Mouse (Mus musculus): ENCODE data around the gene Pdcd4. TPM values are rescaled to one million over a fixed set of nuclear protein-coding genes. Genes with fewer than 3 reads are reported as not detected.
A peak's percentile ranks its signal among the peaks of the same experiment; 100 is the strongest.
"Not testable (repeated sequence)": the region's sequence is repeated elsewhere in the genome, so short reads cannot be mapped to it uniquely, and the experiment has no call there.

Pdcd4 gene
- polyA plus RNA-seq, 1 experiment from 2014 or later = 50.1 TPM

DNA sequence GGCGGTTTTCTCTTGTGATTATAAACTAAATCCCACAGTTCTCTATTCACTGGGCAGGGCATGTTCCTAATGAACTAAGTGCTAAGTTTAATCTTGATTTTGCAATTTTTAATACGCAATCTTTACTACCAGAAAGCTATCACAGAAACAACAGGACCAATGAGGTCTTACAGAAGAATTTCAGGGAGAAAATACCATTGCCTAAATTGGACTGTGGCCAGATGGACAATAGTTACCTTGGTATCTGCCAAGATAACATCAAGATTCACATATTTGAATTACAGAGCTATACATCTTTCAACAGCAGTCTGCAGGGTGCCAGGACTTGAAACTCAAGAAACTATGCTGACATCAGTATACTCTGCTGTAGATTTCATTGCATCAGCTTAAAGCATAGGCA is 50.3 kb downstream of the Pdcd4 start:
- Histone ChIP-seq H3K4me3 (ENCODE audit: low read depth, low read length) (no peak overlapping the region), H3K27me3 (replicated peaks; ENCODE audit: control insufficient read depth, insufficient read depth, low read length) (no peaks in the 10 kb centered on the region), H3K36me3 (ENCODE audit: control insufficient read depth, insufficient read depth, low read length) (peaks cover 4% of the 10 kb centered on the region; the same call in 1 of the 2 replicates), H3K9ac (ENCODE audit: low read depth, low read length) (no peak overlapping the region), H3K4me1 (replicated peaks; ENCODE audit: control insufficient read depth, insufficient read depth, low read length) (peaks cover 20% of the 10 kb centered on the region), H3K4me2 (peak overlapping the region; percentile 63), H3K27ac (ENCODE audit: low read depth, low read length) (no peak overlapping the region), H3K9me3 (ENCODE audit: control insufficient read depth, low read length) (no peaks in the 10 kb centered on the region)
- no peak for DNase-seq (ENCODE audit: low spot score)
- WGBS = 92% methylated on average over 2 of the region's 2 CpGs
- ATAC-seq (replicated peaks; ENCODE audit: low FRiP score) = no peak

DNA sequence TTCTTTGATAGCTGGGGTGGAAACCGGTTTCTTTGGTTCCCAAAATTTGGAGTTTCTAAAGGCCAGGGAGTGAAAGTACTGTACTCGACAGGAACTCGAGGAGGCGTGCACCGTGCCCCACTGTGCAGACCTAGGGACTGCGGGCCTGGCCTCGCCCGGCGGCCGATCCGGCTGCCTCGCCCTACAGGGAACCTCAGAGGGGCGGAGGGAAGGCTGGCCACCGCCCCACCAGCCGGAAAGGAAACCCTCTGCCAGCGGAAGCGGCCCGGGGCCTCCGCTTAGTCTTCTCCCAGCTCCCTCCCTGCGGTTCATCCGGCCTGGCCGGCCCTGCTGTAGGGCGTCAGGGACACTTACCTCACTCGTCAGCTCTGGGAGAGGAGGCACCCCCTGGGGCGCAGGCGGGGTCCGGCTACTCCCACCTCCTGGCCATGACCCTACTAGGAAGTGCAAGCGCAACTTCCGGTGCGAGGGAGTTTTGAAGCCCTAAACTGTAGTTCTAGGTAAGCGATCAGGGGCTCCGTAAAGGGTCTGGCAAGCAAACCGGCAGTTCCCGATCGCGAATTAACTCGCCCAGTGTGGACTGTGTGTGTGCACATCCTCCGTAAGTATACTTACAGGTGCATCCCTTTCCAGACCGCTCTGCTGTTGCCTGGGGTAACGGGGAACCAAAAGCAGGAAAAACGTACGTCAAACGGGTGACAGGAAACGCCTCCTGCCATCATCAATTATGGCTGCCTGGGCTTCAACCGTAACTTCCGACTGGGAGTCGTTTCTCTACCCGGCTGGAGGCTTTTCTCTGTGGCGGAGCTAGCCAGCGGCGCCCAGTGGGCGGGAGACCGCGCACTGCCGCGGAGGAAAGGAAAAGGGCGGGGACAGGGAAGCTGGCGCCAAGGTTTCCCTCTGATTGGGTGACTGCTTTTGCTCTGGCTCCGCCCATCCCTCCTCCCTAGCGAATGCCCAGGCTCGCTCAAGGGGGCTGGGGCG is 52.1 kb downstream of the Pdcd4 start, which contains the start of the genes Shoc2 and Bbip1:
Gene Shoc2, plus strand, starts transcription at position 505 of the 984 bp plus-strand sequence.
Gene Bbip1, minus strand, starts transcription at position 826 of the 984 bp plus-strand sequence.
- peak within 1 kb of the TSS; percentile 98 for H3K4me3 ChIP-seq (ENCODE audit: low read depth, low read length)
- peak within 1 kb of the TSS; percentile 96 for H3K27ac ChIP-seq (ENCODE audit: low read depth, low read length)
- peak within 1 kb of the TSS; percentile 80 for H3K4me2 ChIP-seq
- ATAC-seq (replicated peaks; ENCODE audit: low FRiP score) = peak; percentile 88
- WGBS = under 1% methylated on average over 62 of the region's 62 CpGs
- no peaks in the 10 kb centered on the region for H3K27me3 ChIP-seq (replicated peaks; ENCODE audit: control insufficient read depth, insufficient read depth, low read length)
- no peaks in the 10 kb centered on the region for H3K9me3 ChIP-seq (ENCODE audit: control insufficient read depth, low read length)
- peak within 1 kb of the TSS; percentile 92 for H3K9ac ChIP-seq (ENCODE audit: low read depth, low read length)
- DNase-seq (ENCODE audit: low spot score) = peak; percentile 94
- H3K36me3 ChIP-seq (ENCODE audit: control insufficient read depth, insufficient read depth, low read length) = no peaks in the 10 kb centered on the region
- H3K4me1 ChIP-seq (replicated peaks; ENCODE audit: control insufficient read depth, insufficient read depth, low read length) = peaks cover 23% of the 10 kb centered on the region

DNA sequence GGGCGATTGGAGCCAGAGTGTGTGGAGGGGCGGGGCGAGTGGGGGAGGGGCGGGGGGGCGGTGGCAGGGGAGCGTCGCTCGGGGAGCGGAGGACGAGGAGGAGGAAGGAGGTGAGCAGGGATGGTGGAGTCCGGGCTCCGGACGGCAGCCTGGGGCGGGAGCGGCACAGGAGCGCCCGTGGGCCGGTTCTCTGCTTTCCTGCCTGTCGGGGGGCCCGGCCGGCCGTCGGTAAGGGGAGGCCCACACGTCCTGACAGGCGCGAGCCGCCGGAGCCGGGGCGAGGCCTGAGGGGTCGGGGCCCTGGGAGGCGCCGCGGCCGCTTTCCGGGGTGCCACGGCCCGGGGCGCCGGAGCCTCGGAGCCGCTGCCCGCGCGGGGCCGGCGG is 52.7 kb downstream of the Pdcd4 start:
- Histone ChIP-seq H3K9ac (ENCODE audit: low read depth, low read length) (peak overlapping the region; percentile 92), H3K36me3 (ENCODE audit: control insufficient read depth, insufficient read depth, low read length) (no peaks in the 10 kb centered on the region), H3K4me2 (peak overlapping the region; percentile 80), H3K4me3 (ENCODE audit: low read depth, low read length) (peak overlapping the region; percentile 98), H3K4me1 (replicated peaks; ENCODE audit: control insufficient read depth, insufficient read depth, low read length) (peaks cover 21% of the 10 kb centered on the region), H3K27ac (ENCODE audit: low read depth, low read length) (peak overlapping the region; percentile 96), H3K27me3 (replicated peaks; ENCODE audit: control insufficient read depth, insufficient read depth, low read length) (no peaks in the 10 kb centered on the region), H3K9me3 (ENCODE audit: control insufficient read depth, low read length) (no peaks in the 10 kb centered on the region)
- DNase-seq (ENCODE audit: low spot score) = no peak
- WGBS = under 1% methylated on average over 43 of the region's 47 CpGs
- peak; percentile 38 for ATAC-seq (replicated peaks; ENCODE audit: low FRiP score)

DNA sequence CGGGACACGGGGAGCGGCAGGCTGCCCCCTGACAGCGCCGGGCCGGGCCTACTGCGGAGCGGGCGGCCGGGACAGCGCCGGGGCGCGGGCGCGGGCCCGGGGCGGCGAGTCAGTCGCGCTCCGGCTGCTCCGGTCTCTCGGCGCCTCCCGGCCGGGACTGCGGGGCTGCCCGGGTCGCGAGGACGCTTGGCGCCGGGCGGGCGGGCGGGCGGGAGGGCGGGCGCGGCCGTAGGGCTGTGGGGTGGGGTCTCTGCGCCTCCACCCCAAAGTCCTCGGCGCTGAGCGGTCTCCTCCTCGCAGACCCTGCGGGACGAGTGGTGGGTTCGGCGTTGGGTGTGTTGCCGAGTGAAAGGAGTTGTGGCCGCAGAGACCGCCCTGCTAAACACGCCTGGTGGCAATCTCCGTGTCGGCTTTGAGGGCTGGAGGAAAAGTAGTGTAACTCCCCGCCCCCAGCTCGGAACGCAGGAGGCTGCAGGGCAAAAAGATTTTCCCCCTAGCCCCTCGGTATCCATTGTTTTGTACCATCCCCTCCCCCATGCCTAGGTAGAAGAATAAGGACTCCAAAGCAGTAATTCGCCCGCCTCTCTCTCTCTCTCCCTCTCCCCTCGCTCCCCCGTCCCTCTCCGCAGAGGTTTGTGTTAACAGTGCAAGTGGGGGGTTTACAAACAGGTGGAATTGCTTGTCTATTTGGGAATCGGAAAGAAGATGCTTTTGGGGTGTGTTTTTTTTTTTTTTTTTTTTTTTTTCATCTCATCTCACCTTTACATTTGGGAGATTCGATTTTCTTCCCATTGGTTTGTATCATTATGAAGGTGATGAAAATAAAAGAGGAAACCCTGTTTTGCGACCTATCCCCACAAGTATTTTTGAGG is 53.4 kb downstream of the Pdcd4 start:
- Histone ChIP-seq H3K4me2 (peak overlapping the region; percentile 80), H3K4me3 (ENCODE audit: low read depth, low read length) (peak overlapping the region; percentile 98), H3K27ac (ENCODE audit: low read depth, low read length) (peak overlapping the region; percentile 96), H3K36me3 (ENCODE audit: control insufficient read depth, insufficient read depth, low read length) (no peaks in the 10 kb centered on the region), H3K4me1 (replicated peaks; ENCODE audit: control insufficient read depth, insufficient read depth, low read length) (peaks cover 19% of the 10 kb centered on the region), H3K27me3 (replicated peaks; ENCODE audit: control insufficient read depth, insufficient read depth, low read length) (no peaks in the 10 kb centered on the region), H3K9ac (ENCODE audit: low read depth, low read length) (peak overlapping the region; percentile 92), H3K9me3 (ENCODE audit: control insufficient read depth, low read length) (no peaks in the 10 kb centered on the region)
- ATAC-seq (replicated peaks; ENCODE audit: low FRiP score) = no peak; the same call in 1 of the 2 replicates
- WGBS = 1% methylated on average over 37 of the region's 69 CpGs
- peak; percentile 73 for DNase-seq (ENCODE audit: low spot score)

DNA sequence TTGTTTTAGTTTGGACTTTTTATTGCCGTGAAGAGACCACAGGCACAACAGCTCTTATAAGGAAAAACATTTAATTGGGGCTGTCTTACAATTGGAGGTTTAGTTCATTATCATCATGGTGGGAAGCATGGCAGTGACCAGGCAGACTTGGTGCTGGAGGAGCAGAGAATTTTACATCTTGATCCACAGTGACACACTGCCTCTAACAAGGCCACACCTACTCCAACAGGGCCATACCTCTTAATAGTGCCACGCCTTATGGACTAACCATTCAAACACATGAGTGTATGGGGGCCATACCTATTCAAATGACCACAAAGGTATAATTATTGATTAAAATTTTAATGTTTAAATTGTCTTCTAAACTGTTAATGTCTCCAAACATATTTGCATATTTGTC is 65.5 kb downstream of the Pdcd4 start:
- peak; percentile 69; the same call in 1 of the 2 replicates for ATAC-seq (replicated peaks; ENCODE audit: low FRiP score)
- Histone ChIP-seq H3K4me3 (ENCODE audit: low read depth, low read length) (no peak overlapping the region), H3K9me3 (ENCODE audit: control insufficient read depth, low read length) (no peaks in the 10 kb centered on the region), H3K4me2 (no peak overlapping the region), H3K27ac (ENCODE audit: low read depth, low read length) (no peak overlapping the region), H3K9ac (ENCODE audit: low read depth, low read length) (no peak overlapping the region), H3K4me1 (replicated peaks; ENCODE audit: control insufficient read depth, insufficient read depth, low read length) (peaks cover 7% of the 10 kb centered on the region; the same call in 1 of the 2 replicates), H3K27me3 (replicated peaks; ENCODE audit: control insufficient read depth, insufficient read depth, low read length) (no peaks in the 10 kb centered on the region), H3K36me3 (ENCODE audit: control insufficient read depth, insufficient read depth, low read length) (no peaks in the 10 kb centered on the region)
- no peak for DNase-seq (ENCODE audit: low spot score)
- WGBS = 87% methylated on average over 2 of the region's 2 CpGs

DNA sequence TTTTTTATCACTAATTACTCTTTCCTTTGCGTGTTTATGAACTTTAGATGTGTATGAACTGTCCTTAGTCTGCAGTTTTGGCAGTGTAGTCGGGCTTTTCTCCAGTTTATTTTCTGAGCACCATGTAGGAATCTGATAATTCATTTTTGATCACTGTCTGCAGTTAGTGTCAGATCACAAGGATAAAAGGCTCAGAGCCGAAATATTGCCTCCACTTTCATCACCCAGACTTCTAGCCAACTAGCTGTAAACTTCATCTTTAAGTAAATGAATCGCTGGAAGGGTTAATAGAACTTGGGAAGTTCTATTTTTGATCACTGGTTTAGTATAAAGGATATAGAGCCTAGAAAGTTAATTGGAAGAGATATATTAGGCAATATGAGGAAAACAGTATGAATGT is 70.5 kb downstream of the Pdcd4 start:
- 85% methylated on average over 4 of the region's 4 CpGs for WGBS
- DNase-seq (ENCODE audit: low spot score) (no peak), ATAC-seq (replicated peaks; ENCODE audit: low FRiP score) (no peak)
- Histone ChIP-seq H3K9ac (ENCODE audit: low read depth, low read length) (no peak overlapping the region), H3K4me1 (replicated peaks; ENCODE audit: control insufficient read depth, insufficient read depth, low read length) (0 out of 2 replicates have a peak, but pooled peaks cover under 1% of the 10 kb centered on the region), H3K27me3 (replicated peaks; ENCODE audit: control insufficient read depth, insufficient read depth, low read length) (no peaks in the 10 kb centered on the region), H3K27ac (ENCODE audit: low read depth, low read length) (no peak overlapping the region), H3K9me3 (ENCODE audit: control insufficient read depth, low read length) (no peaks in the 10 kb centered on the region), H3K36me3 (ENCODE audit: control insufficient read depth, insufficient read depth, low read length) (no peaks in the 10 kb centered on the region), H3K4me3 (ENCODE audit: low read depth, low read length) (no peak overlapping the region), H3K4me2 (no peak overlapping the region)

DNA sequence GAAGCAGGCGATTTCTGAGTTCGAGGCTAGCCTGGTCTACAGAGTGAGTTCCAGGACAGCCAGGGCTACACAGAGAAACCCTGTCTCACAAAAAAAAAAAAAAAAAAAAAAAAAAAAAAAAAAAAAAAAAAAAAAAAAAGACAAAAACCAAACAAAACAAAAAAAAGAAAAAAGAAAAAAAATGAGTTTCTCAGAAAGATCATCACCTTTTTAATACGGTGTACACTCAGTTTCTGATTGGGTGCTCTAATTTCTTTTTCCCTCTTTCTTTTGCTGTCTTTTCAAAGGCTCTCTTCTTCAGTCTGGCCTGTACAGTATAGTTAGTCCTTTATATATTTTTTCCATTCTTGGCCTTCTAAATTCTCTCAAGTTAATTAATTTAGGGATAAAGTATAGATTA is 72.3 kb downstream of the Pdcd4 start:
- not testable (repeated sequence) for H3K9me3 ChIP-seq (ENCODE audit: control insufficient read depth, low read length); H3K4me2 ChIP-seq; H3K27me3 ChIP-seq (replicated peaks; ENCODE audit: control insufficient read depth, insufficient read depth, low read length); ATAC-seq (replicated peaks; ENCODE audit: low FRiP score); H3K9ac ChIP-seq (ENCODE audit: low read depth, low read length); H3K4me3 ChIP-seq (ENCODE audit: low read depth, low read length); H3K36me3 ChIP-seq (ENCODE audit: control insufficient read depth, insufficient read depth, low read length); DNase-seq (ENCODE audit: low spot score); H3K4me1 ChIP-seq (replicated peaks; ENCODE audit: control insufficient read depth, insufficient read depth, low read length)
- H3K27ac ChIP-seq (ENCODE audit: low read depth, low read length) = peak overlapping the region; percentile 93; the same call in 1 of the 2 replicates
- 91% methylated on average over 3 of the region's 3 CpGs for WGBS

DNA sequence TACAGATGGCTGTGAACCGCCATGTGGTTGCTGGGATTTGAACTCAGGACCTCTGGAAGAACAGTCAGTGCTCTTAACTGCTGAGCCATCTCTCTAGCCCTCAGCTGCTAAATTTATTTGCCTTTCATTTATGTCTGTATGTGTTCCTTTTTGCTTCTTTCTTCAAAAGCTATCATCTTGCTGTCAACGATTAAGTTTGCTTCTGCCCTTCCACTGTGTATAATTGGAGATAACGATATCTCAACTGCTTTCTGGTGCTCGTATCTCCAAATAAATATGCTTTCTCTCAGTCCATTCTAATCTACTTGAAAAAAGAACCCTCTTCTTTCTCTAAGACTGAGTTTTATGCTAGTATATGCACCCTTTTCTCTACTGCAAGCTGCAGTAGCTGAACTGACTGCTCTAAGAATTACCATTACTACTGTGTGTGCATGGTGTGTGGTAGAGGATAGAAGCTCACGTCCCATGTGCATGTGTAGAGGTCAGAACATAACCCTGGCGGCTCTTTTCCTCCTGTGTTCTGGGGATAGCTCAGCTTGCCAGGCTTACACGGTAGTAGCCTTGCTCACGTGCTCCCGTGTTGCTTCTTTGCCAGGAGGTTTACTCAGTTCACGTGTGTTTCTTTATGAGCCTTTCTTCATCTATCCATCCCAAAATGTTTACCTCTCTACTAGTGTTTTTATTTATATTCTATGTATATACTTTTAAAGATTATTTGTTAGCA is 73.0 kb downstream of the Pdcd4 start:
- no peaks in the 10 kb centered on the region for H3K9me3 ChIP-seq (ENCODE audit: control insufficient read depth, low read length)
- H3K27ac ChIP-seq (ENCODE audit: low read depth, low read length) = peak overlapping the region; percentile 93
- H3K4me1 ChIP-seq (replicated peaks; ENCODE audit: control insufficient read depth, insufficient read depth, low read length) = no peaks in the 10 kb centered on the region
- no peak for DNase-seq (ENCODE audit: low spot score)
- no peaks in the 10 kb centered on the region for H3K36me3 ChIP-seq (ENCODE audit: control insufficient read depth, insufficient read depth, low read length)
- peak overlapping the region; percentile 50 for H3K4me2 ChIP-seq
- 57% methylated on average over 10 of the region's 10 CpGs for WGBS
- peak overlapping the region; percentile 45 for H3K9ac ChIP-seq (ENCODE audit: low read depth, low read length)
- ATAC-seq (replicated peaks; ENCODE audit: low FRiP score) = peak; percentile 87
- no peak overlapping the region for H3K4me3 ChIP-seq (ENCODE audit: low read depth, low read length)
- H3K27me3 ChIP-seq (replicated peaks; ENCODE audit: control insufficient read depth, insufficient read depth, low read length) = no peaks in the 10 kb centered on the region

Data from liver, embryonic 11.5 days (tissue).